Mouse (Mus musculus) midbrain, embryonic 11.5 days (tissue): ENCODE measurements at regions not wholly inside any gene's neighbourhood (a gene's known extent, or its start where the extent isn't known, plus 50 kb on each side); places are given as distances from the start of the nearest gene placed in this dataset.

Experiments used
- ATAC-seq: fragments of 200-750 bp; cut with Nextera tagmentation; 2 replicates; pipeline ENCODE4 v1.8.0; 2017; ENCODE audit warnings: moderate TSS enrichment, moderate library complexity; ENCODE audit not compliant: low FRiP score
- DNase-seq: peaks from one replicate; pipeline ENCODE4 v3.0.0; 2015; ENCODE audit warnings: low spot score; ENCODE audit errors: missing footprints
- H3K27ac ChIP-seq: fragments of 300-500 bp; sonication (generic); 2 replicates; pipeline ENCODE4 v1.5.1; 2014; ENCODE audit warnings: low read depth, low read length
- H3K27me3 ChIP-seq: fragments of 300-500 bp; sonication (generic); 2 replicates; pipeline ENCODE4 v1.6.1; 2014; ENCODE audit warnings: mild to moderate bottlenecking, low read length, moderate library complexity, mixed read lengths; ENCODE audit not compliant: control insufficient read depth, insufficient read depth
- H3K36me3 ChIP-seq: fragments of 300-500 bp; sonication (generic); 2 replicates; pipeline ENCODE4 v1.6.1; 2014; ENCODE audit warnings: mild to moderate bottlenecking, low read length, moderate library complexity, mixed read lengths; ENCODE audit not compliant: control insufficient read depth, insufficient read depth
- H3K4me1 ChIP-seq: fragments of 300-500 bp; sonication (generic); 2 replicates; pipeline ENCODE4 v1.6.1; 2014; ENCODE audit warnings: low read length; ENCODE audit not compliant: control insufficient read depth, insufficient read depth
- H3K4me2 ChIP-seq: fragments of 300-500 bp; sonication (generic); 2 replicates; pipeline ENCODE4 v1.6.1; 2014; ENCODE audit warnings: mild to moderate bottlenecking, moderate library complexity
- H3K4me3 ChIP-seq: fragments of 300-500 bp; sonication (generic); 2 replicates; pipeline ENCODE4 v1.5.1; 2014; ENCODE audit warnings: low read depth, low read length
- H3K9ac ChIP-seq: fragments of 300-500 bp; sonication (generic); 2 replicates; pipeline ENCODE4 v1.6.1; 2014; ENCODE audit warnings: low read length
- H3K9me3 ChIP-seq: fragments of 300-500 bp; sonication (generic); 2 replicates; pipeline ENCODE4 v1.6.1; 2016; ENCODE audit warnings: low read length; ENCODE audit not compliant: control insufficient read depth
- WGBS: fragments of 180-500 bp; shearing (Covaris S2); extraction: QIAGEN DNeasy Blood & Tissue Kit; methylation state at CpG from one replicate; pipeline ENCODE4 v1.1.7; 2014; 5-methylcytosine and 5-hydroxymethylcytosine counted together

- no peaks in the 10 kb centered on the region for H3K9me3 ChIP-seq
- H3K4me2 ChIP-seq: no peak overlapping the region
- ATAC-seq (no peak), DNase-seq (peak; percentile 82)
- no peaks in the 10 kb centered on the region for H3K36me3 ChIP-seq
- H3K27ac ChIP-seq: no peak overlapping the region
- H3K4me1 ChIP-seq: no peaks in the 10 kb centered on the region; the same call in 1 of the 2 replicates
- 17% methylated on average over 6 of the region's 6 CpGs for WGBS
- no peaks in the 10 kb centered on the region for H3K27me3 ChIP-seq
- H3K4me3 ChIP-seq: no peak overlapping the region
- no peak overlapping the region for H3K9ac ChIP-seq
Measured at GRCm38 (mm10) chr7:75360874-75361273, 51.8 kb upstream of the Sv2b start.

GRCm38 (mm10) chr7:75362541-75362940, 53.5 kb upstream of the Sv2b start:
- ATAC-seq (no peak), DNase-seq (no peak)
- H3K4me2 ChIP-seq: no peak overlapping the region
- H3K4me1 ChIP-seq: no peaks in the 10 kb centered on the region; the same call in 1 of the 2 replicates
- no peaks in the 10 kb centered on the region for H3K27me3 ChIP-seq
- H3K27ac ChIP-seq: no peak overlapping the region
- no peak overlapping the region for H3K4me3 ChIP-seq
- no peaks in the 10 kb centered on the region for H3K36me3 ChIP-seq
- WGBS: 93% methylated on average over 6 of the region's 6 CpGs
- no peak overlapping the region for H3K9ac ChIP-seq
- no peaks in the 10 kb centered on the region for H3K9me3 ChIP-seq

GRCm38 (mm10) chr7:75365480-75365879, 56.4 kb upstream of the Sv2b start:
- no peak overlapping the region for H3K4me2 ChIP-seq
- no peaks in the 10 kb centered on the region for H3K9me3 ChIP-seq
- H3K4me3 ChIP-seq: no peak overlapping the region
- 39% methylated on average over 3 of the region's 3 CpGs for WGBS
- no peaks in the 10 kb centered on the region for H3K36me3 ChIP-seq
- H3K4me1 ChIP-seq: no peaks in the 10 kb centered on the region; the same call in 1 of the 2 replicates
- H3K27ac ChIP-seq: no peak overlapping the region
- DNase-seq: peak; percentile 79
- no peaks in the 10 kb centered on the region for H3K27me3 ChIP-seq
- ATAC-seq: no peak
- no peak overlapping the region; the same call in 1 of the 2 replicates for H3K9ac ChIP-seq

- Histone ChIP-seq H3K9me3 (no peaks in the 10 kb centered on the region), H3K4me1 (no peaks in the 10 kb centered on the region; the same call in 1 of the 2 replicates), H3K9ac (no peak overlapping the region), H3K4me2 (no peak overlapping the region), H3K4me3 (no peak overlapping the region), H3K27ac (no peak overlapping the region), H3K36me3 (no peaks in the 10 kb centered on the region), H3K27me3 (no peaks in the 10 kb centered on the region)
- DNase-seq: peak; percentile 99
- peak; percentile 70 for ATAC-seq
- 8% methylated on average over 8 of the region's 8 CpGs for whole genome bisulfite sequencing
Measured at GRCm38 (mm10) chr7:75366285-75366882, 57.3 kb upstream of the Sv2b start.

GRCm38 (mm10) chr7:75368315-75368714, 59.3 kb upstream of the Sv2b start:
- no peak overlapping the region for H3K4me3 ChIP-seq
- H3K27ac ChIP-seq: no peak overlapping the region
- H3K27me3 ChIP-seq: no peaks in the 10 kb centered on the region
- no peaks in the 10 kb centered on the region for H3K36me3 ChIP-seq
- 81% methylated on average over 9 of the region's 9 CpGs for WGBS
- H3K4me1 ChIP-seq: no peaks in the 10 kb centered on the region; the same call in 1 of the 2 replicates
- H3K9me3 ChIP-seq: no peaks in the 10 kb centered on the region
- DNase-seq (no peak), ATAC-seq (no peak)
- H3K4me2 ChIP-seq: no peak overlapping the region
- no peak overlapping the region for H3K9ac ChIP-seq

- H3K9me3 ChIP-seq: no peaks in the 10 kb centered on the region
- H3K9ac ChIP-seq: no peak overlapping the region
- no peaks in the 10 kb centered on the region for H3K36me3 ChIP-seq
- no peak overlapping the region for H3K4me2 ChIP-seq
- H3K27ac ChIP-seq: no peak overlapping the region
- DNase-seq: no peak
- 63% methylated on average over 4 of the region's 4 CpGs for WGBS
- no peaks in the 10 kb centered on the region; the same call in 1 of the 2 replicates for H3K4me1 ChIP-seq
- no peak overlapping the region for H3K4me3 ChIP-seq
- no peak for ATAC-seq
- no peaks in the 10 kb centered on the region for H3K27me3 ChIP-seq
Measured at GRCm38 (mm10) chr7:75369366-75369765, 60.3 kb upstream of the Sv2b start.

GRCm38 (mm10) chr7:75370595-75371519, 61.8 kb upstream of the Sv2b start:
- H3K4me1 ChIP-seq: no peaks in the 10 kb centered on the region
- H3K36me3 ChIP-seq: no peaks in the 10 kb centered on the region
- H3K4me3 ChIP-seq: no peak overlapping the region
- ATAC-seq: peak; percentile 66
- no peak overlapping the region for H3K9ac ChIP-seq
- peak; percentile 89 for DNase-seq
- no peaks in the 10 kb centered on the region for H3K9me3 ChIP-seq
- WGBS: 51% methylated on average over 12 of the region's 12 CpGs
- H3K27me3 ChIP-seq: no peaks in the 10 kb centered on the region
- no peak overlapping the region for H3K4me2 ChIP-seq
- H3K27ac ChIP-seq: no peak overlapping the region

GRCm38 (mm10) chr7:75371520-75371876, 62.4 kb upstream of the Sv2b start:
- no peak for ATAC-seq
- Histone ChIP-seq H3K36me3 (no peaks in the 10 kb centered on the region), H3K9me3 (no peaks in the 10 kb centered on the region), H3K27me3 (no peaks in the 10 kb centered on the region), H3K4me3 (no peak overlapping the region), H3K27ac (no peak overlapping the region), H3K9ac (no peak overlapping the region), H3K4me1 (no peaks in the 10 kb centered on the region), H3K4me2 (no peak overlapping the region)
- no peak for DNase-seq

- no peaks in the 10 kb centered on the region for H3K27me3 ChIP-seq
- H3K4me3 ChIP-seq: no peak overlapping the region
- peak; percentile 53 for DNase-seq
- H3K9me3 ChIP-seq: no peaks in the 10 kb centered on the region
- no peak overlapping the region for H3K4me2 ChIP-seq
- no peak overlapping the region for H3K27ac ChIP-seq
- H3K4me1 ChIP-seq: no peaks in the 10 kb centered on the region
- no peak for ATAC-seq
- WGBS: 64% methylated on average over 6 of the region's 6 CpGs
- no peak overlapping the region for H3K9ac ChIP-seq
- H3K36me3 ChIP-seq: no peaks in the 10 kb centered on the region
Measured at GRCm38 (mm10) chr7:75371991-75372390, 62.9 kb upstream of the Sv2b start.
